ENCODE assay signal across 18 mouse cellular contexts in genomic region chr1:170395101-170395500, GRCm38 (mm10).
DNase-seq lines count a peak whose midpoint lies in the region; ATAC-seq and TF ChIP-seq lines count a peak whose summit lies in the region.
"Had no signal": no experiment of that assay in that cellular context is flagged by ENCODE, and none has a peak within 500 bp of the region (broad histone marks: within the 10 kb centered on the region; RNA-seq: fewer than 3 reads in every experiment).

No protein-coding gene starts in this region.

- no peak overlapping the region for H3K9ac ChIP-seq in heart, embryonic 11.5 days (ENCODE audit: low read depth, low read length)
- H3K9ac ChIP-seq in liver, adult 2 months (ENCODE audit: low read depth, low read length): no peak overlapping the region
- H3K9ac ChIP-seq in liver, postnatal 0 days (replicated peaks): no peak overlapping the region
- H3K9ac ChIP-seq: forebrain, embryonic 13.5 days; limb, embryonic 12.5 days; liver, embryonic 14.5 days; stomach, embryonic 15.5 days had no signal

- H3K36me3 ChIP-seq in heart, embryonic 11.5 days (ENCODE audit: control insufficient read depth, insufficient read depth, low read length): no peaks in the 10 kb centered on the region
- H3K36me3 ChIP-seq in liver, adult 2 months (ENCODE audit: control insufficient read depth, insufficient read depth, low read length): no peaks in the 10 kb centered on the region
- no peaks in the 10 kb centered on the region for H3K36me3 ChIP-seq in liver, postnatal 0 days (replicated peaks; ENCODE audit: insufficient read depth, low read length)
- H3K36me3 ChIP-seq in hindbrain, embryonic 10.5 days: no peaks in the 10 kb centered on the region
- H3K36me3 ChIP-seq: embryonic facial prominence, embryonic 10.5 days; limb, embryonic 12.5 days; stomach, embryonic 15.5 days had no signal

- DNase-seq in heart, adult 18-20 months: peak; percentile 44 to 66
- DNase-seq in liver, adult 2 months (ENCODE audit: extremely low read depth, low read depth, low spot score): peak; percentile 63
- DNase-seq in liver, postnatal 0 days: no peak
- DNase-seq in heart, postnatal 10 days: peak; percentile 58 to 65
- peak; percentile 60 to 77 for DNase-seq in kidney, postnatal 25 days
- DNase-seq in spleen, postnatal 36 days (ENCODE audit: low spot score in 2 of 2): no peak
- DNase-seq in hindbrain, embryonic 10.5 days (ENCODE audit: low spot score): no peak
- DNase-seq: B cell, adult 2 months; cerebellum, adult 18-20 months; thymus, adult 2 months had no signal

- no peak overlapping the region for H3K27ac ChIP-seq in heart, embryonic 11.5 days (ENCODE audit: low read depth, low read length)
- no peak overlapping the region for H3K27ac ChIP-seq in liver, adult 2 months (replicated peaks; ENCODE audit: insufficient read depth, low read depth, low read length)
- no peak overlapping the region for H3K27ac ChIP-seq in liver, postnatal 0 days (ENCODE audit: low read depth)
- H3K27ac ChIP-seq in hindbrain, embryonic 10.5 days: no peak overlapping the region
- H3K27ac ChIP-seq: embryonic facial prominence, embryonic 10.5 days; forebrain, embryonic 13.5 days; limb, embryonic 12.5 days; liver, embryonic 14.5 days; stomach, embryonic 15.5 days had no signal

- H3K4me1 ChIP-seq in heart, embryonic 11.5 days (ENCODE audit: control insufficient read depth, insufficient read depth, low read length): peaks cover 4% of the 10 kb centered on the region; the same call in 1 of the 2 replicates
- H3K4me1 ChIP-seq in liver, adult 2 months (ENCODE audit: control insufficient read depth, insufficient read depth, low read length): peaks cover 6% of the 10 kb centered on the region
- peaks cover 10% of the 10 kb centered on the region for H3K4me1 ChIP-seq in liver, postnatal 0 days (ENCODE audit: insufficient read depth)
- H3K4me1 ChIP-seq in hindbrain, embryonic 10.5 days (replicated peaks): no peaks in the 10 kb centered on the region
- H3K4me1 ChIP-seq: limb, embryonic 12.5 days had no signal

- ATAC-seq in heart, embryonic 11.5 days (replicated peaks; ENCODE audit: insufficient number of reproducible peaks, low FRiP score, low TSS enrichment): no peak
- ATAC-seq in liver, postnatal 0 days: no peak
- ATAC-seq: forebrain, embryonic 13.5 days; intestine, embryonic 16.5 days; lung, postnatal 0 days had no signal

- no peak for TF ChIP-seq EP300 in liver, postnatal 0 days (IDR thresholded peaks at IDR 0.05; ENCODE audit: low read depth)

- no peaks in the 10 kb centered on the region for H3K9me3 ChIP-seq in heart, embryonic 11.5 days (replicated peaks; ENCODE audit: control insufficient read depth, low read length)
- H3K9me3 ChIP-seq in liver, postnatal 0 days (ENCODE audit: low read length): no peaks in the 10 kb centered on the region
- no peaks in the 10 kb centered on the region for H3K9me3 ChIP-seq in hindbrain, embryonic 10.5 days
- H3K9me3 ChIP-seq: embryonic facial prominence, embryonic 10.5 days; forebrain, embryonic 13.5 days; limb, embryonic 12.5 days; stomach, embryonic 15.5 days had no signal

- no peak overlapping the region for H3K4me3 ChIP-seq in heart, embryonic 11.5 days (ENCODE audit: low read depth, low read length)
- no peak overlapping the region for H3K4me3 ChIP-seq in liver, adult 2 months (ENCODE audit: insufficient read depth, low read depth, low read length)
- no peak overlapping the region for H3K4me3 ChIP-seq in liver, postnatal 0 days (ENCODE audit: low read depth, low read length)
- H3K4me3 ChIP-seq in hindbrain, embryonic 10.5 days: no peak overlapping the region
- H3K4me3 ChIP-seq: embryonic facial prominence, embryonic 10.5 days; forebrain, embryonic 13.5 days; limb, embryonic 12.5 days; stomach, embryonic 15.5 days had no signal

- no peak overlapping the region for H3K4me2 ChIP-seq in heart, embryonic 11.5 days
- no peak overlapping the region for H3K4me2 ChIP-seq in liver, postnatal 0 days (ENCODE audit: low read depth, low read length)
- H3K4me2 ChIP-seq: forebrain, embryonic 13.5 days; limb, embryonic 12.5 days; stomach, embryonic 15.5 days had no signal

- no peaks in the 10 kb centered on the region for H3K27me3 ChIP-seq in heart, embryonic 11.5 days (ENCODE audit: control insufficient read depth, insufficient read depth, low read length)
- no peaks in the 10 kb centered on the region for H3K27me3 ChIP-seq in liver, adult 2 months (ENCODE audit: control insufficient read depth, insufficient read depth, low read length)
- H3K27me3 ChIP-seq in liver, postnatal 0 days (ENCODE audit: insufficient read depth, low read length): no peaks in the 10 kb centered on the region
- H3K27me3 ChIP-seq in hindbrain, embryonic 10.5 days (ENCODE audit: insufficient read depth, poor library complexity, severe bottlenecking): no peaks in the 10 kb centered on the region
- H3K27me3 ChIP-seq: forebrain, embryonic 13.5 days; limb, embryonic 12.5 days; stomach, embryonic 15.5 days had no signal

- intact Hi-C loops in heart, postnatal 10 days (cut with DNase I): no loop called here

- peaks cover 3% of the 10 kb centered on the region; the same call in 1 of the 2 replicates for H3K79me2 ChIP-seq in liver, adult 2 months (ENCODE audit: control insufficient read depth, insufficient read depth, low read length)

- TF ChIP-seq POLR2A in liver, adult 2 months (IDR thresholded peaks at IDR 0.05; ENCODE audit: extremely low read depth, insufficient read depth, low read length): no peak

- no peak for TF ChIP-seq CTCF in liver, adult 2 months (IDR thresholded peaks at IDR 0.05; ENCODE audit: low read depth, low read length)
- no peak for TF ChIP-seq CTCF in liver, postnatal 0 days (IDR thresholded peaks at IDR 0.05; ENCODE audit: low read depth)

- WGBS in heart, embryonic 11.5 days (ENCODE audit: insufficient replicate concordance): 65% methylated on average over 2 of the region's 2 CpGs
- WGBS in liver, adult 2 months: 30% methylated on average over 2 of the region's 2 CpGs
- WGBS in liver, postnatal 0 days (ENCODE audit: insufficient replicate concordance): 65% methylated on average over 2 of the region's 2 CpGs
- WGBS in hindbrain, embryonic 10.5 days: 91% methylated on average over 2 of the region's 2 CpGs

Comparison
In these comparisons a context has a peak if more than half of its experiments do, and no peak if none do; other contexts are left out.
1. DNase-seq: peak in heart, adult 18-20 months (2 of 2), liver, adult 2 months (single experiment), heart, postnatal 10 days (2 of 2) and kidney, postnatal 25 days (2 of 2); none in liver, postnatal 0 days (single experiment), spleen, postnatal 36 days (0 of 2) and hindbrain, embryonic 10.5 days (single experiment).